Mouse (Mus musculus) forebrain, embryonic 15.5 days (tissue): Measurements from ENCODE around the gene Ptprd. TPM values are rescaled to one million over a fixed set of nuclear protein-coding genes. Genes with fewer than 3 reads are reported as not detected.

Source experiments
- ATAC-seq: fragments of 200-750 bp; cut with Nextera tagmentation; replicated peaks from 2 replicates; pipeline ENCODE4 v1.8.0; 2017; ENCODE audit warnings: mild to moderate bottlenecking, moderate TSS enrichment, moderate library complexity
- H3K27ac ChIP-seq: fragments of 300-500 bp; sonication (generic); replicated peaks from 2 replicates; pipeline ENCODE4 v1.5.1; 2015; ENCODE audit warnings: mild to moderate bottlenecking, inconsistent platforms
- H3K27me3 ChIP-seq: fragments of 300-500 bp; sonication (generic); 2 replicates; pipeline ENCODE4 v1.6.1; 2015; ENCODE audit warnings: inconsistent platforms
- H3K36me3 ChIP-seq: fragments of 300-500 bp; sonication (generic); 2 replicates; pipeline ENCODE4 v1.6.1; 2015; ENCODE audit warnings: mild to moderate bottlenecking, inconsistent platforms
- H3K4me1 ChIP-seq: fragments of 300-500 bp; sonication (generic); 2 replicates; pipeline ENCODE4 v1.6.1; 2015; ENCODE audit warnings: inconsistent platforms
- H3K4me2 ChIP-seq: fragments of 300-500 bp; sonication (generic); replicated peaks from 2 replicates; pipeline ENCODE4 v1.6.1; 2015; ENCODE audit warnings: mild to moderate bottlenecking, inconsistent platforms
- H3K4me3 ChIP-seq: fragments of 300-500 bp; sonication (generic); 2 replicates; pipeline ENCODE4 v1.5.1; 2015; ENCODE audit warnings: mild to moderate bottlenecking, inconsistent platforms
- H3K9ac ChIP-seq: fragments of 300-500 bp; sonication (generic); replicated peaks from 2 replicates; pipeline ENCODE4 v1.6.1; 2015; ENCODE audit warnings: mild to moderate bottlenecking, inconsistent platforms
- H3K9me3 ChIP-seq: fragments of 300-500 bp; sonication (generic); 2 replicates; pipeline ENCODE4 v1.6.1; 2016; ENCODE audit warnings: inconsistent platforms
- WGBS: fragments of 180-500 bp; shearing (Covaris S2); methylation state at CpG from one replicate; pipeline ENCODE4 v1.1.7; 2015; ENCODE audit warnings: mixed read lengths; 5-methylcytosine and 5-hydroxymethylcytosine counted together
- polyA plus RNA-seq: library from polyadenylated mRNA; unstranded; fragments of >200 nt; fragmentation: Nextera tagmentation; extraction: Ambion mirVana; gene quantifications from 2 replicates; pipeline ENCODE4 v1.2.1, GENCODE M21; 2015

Gene Ptprd
- polyA plus RNA-seq, 1 experiment from 2014 or later = 124 TPM

DNA sequence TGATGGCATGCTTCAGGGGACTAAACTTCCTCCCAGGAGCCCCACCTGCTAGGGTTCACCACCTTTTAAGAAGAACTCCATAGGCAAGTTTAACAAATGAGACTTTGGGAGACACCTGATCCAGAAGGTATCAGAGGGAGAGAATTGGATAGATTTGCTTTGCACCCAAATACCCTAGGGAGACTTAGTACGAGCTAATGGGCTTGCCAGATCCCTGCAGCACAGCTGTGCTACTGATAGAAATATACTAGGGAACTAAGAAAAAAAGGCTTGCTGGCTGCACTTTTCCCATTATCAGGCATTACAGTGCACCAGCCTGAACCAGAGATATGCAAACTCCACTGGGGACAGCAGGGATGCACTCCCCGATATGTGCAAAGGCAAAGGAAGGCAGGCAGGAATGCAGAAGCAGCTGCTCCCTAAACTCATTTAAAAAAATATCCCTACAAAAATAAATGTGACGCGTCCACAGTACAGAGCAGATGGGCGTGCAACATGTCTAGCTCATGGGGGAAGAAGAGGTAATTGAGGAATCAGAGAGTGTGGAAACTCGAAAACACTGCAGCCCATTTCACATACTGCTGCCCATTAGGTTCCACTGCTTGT is 1831.3 kb downstream of the Ptprd start:
- Histone ChIP-seq H3K9ac (no peak overlapping the region), H3K4me2 (no peak overlapping the region), H3K36me3 (no peaks in the 10 kb centered on the region), H3K9me3 (no peaks in the 10 kb centered on the region), H3K4me3 (no peak overlapping the region), H3K27me3 (no peaks in the 10 kb centered on the region), H3K4me1 (peaks cover 11% of the 10 kb centered on the region), H3K27ac (0 out of 2 replicates have a peak overlapping the region, but pooled peaks have one; percentile 14)
- peak; percentile 80 for ATAC-seq
- 56% methylated on average over 6 of the region's 6 CpGs for WGBS

DNA sequence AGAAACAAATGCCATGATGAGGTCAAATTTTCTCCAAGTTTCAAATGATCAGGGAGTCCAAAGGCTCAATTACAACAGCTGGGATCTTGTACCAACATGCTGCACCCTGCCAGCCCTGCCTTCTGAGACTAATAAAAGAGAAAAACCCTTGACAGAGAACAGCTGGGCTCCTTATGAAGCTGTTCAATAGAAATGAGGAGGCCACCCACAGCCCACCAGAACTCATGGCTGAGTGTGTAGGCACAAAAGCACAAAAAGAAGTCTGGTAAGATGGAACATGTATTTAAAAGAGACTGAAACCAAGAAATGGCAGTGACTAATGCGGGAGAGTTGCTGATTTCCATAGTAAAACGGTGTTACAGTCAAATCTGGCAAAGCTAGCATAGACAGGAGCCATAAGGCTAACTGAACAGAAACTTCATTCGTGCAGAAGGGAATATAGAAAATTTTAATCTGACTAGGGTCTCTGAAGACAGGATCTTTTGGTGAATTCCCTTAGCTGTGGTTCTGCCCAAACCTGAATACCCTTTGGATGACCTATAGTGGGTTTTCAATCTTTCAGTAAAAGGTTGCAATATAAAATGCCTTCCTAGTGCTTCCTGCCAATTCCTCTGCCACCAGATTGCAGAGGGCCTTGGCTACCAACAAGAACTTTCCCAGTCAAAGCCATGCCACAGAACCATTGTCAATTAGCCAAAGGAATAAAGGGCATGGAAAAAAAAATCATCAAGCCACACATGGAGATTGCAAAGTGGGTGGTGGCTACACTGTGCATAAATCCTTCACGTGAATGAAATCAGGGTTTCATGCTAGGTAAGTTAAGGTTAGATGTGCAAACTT is 1841.5 kb downstream of the Ptprd start:
- Histone ChIP-seq H3K4me3 (no peak overlapping the region), H3K36me3 (no peaks in the 10 kb centered on the region), H3K4me2 (no peak overlapping the region), H3K9ac (no peak overlapping the region), H3K27ac (peak overlapping the region; percentile 58), H3K4me1 (peaks cover 27% of the 10 kb centered on the region), H3K9me3 (no peaks in the 10 kb centered on the region), H3K27me3 (no peaks in the 10 kb centered on the region)
- peak; percentile 93 for ATAC-seq
- WGBS = 13% methylated on average over 4 of the region's 4 CpGs

DNA sequence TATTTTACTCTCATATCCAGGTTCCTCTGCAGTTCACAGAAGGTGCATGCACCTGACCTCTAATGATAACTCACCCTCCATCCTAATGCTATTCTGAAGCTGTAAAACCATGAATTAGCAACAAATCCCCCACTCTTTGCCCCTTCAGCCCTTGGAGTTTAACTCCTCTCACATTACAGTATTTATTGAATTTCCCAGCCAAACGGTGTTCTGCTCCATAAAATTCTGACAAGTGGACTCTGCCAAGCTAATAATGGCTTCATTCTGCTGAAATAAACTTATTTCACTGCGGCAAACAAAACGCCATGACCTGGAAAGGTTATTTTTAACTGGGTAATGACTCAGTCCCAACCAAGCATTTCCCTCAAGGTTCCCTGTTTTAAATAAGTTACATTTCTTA is 1842.7 kb downstream of the Ptprd start:
- no peaks in the 10 kb centered on the region for H3K9me3 ChIP-seq
- no peak for ATAC-seq
- peaks cover 27% of the 10 kb centered on the region for H3K4me1 ChIP-seq
- no peak overlapping the region for H3K4me2 ChIP-seq
- no peaks in the 10 kb centered on the region for H3K27me3 ChIP-seq
- WGBS = 70% methylated on average over 3 of the region's 3 CpGs
- no peak overlapping the region for H3K9ac ChIP-seq
- no peak overlapping the region for H3K27ac ChIP-seq
- H3K4me3 ChIP-seq = no peak overlapping the region
- no peaks in the 10 kb centered on the region for H3K36me3 ChIP-seq

DNA sequence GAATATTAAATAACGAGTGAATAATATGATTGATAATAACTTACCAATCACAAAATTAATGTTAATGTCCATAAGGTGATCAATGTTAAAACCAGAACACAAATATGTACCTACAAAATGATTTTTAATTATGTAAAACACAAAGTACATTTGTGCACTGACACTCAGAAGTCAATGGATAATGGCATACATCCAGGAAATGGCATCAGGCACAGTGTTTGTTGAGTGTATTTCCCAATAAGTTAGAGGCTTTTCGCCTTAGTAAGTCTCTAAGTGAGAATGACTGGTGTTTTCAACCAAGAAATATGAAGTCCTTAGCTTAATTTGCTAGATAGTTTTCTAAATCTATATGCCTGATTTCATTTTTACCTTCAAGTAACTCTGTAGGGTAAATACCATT is 1843.5 kb downstream of the Ptprd start:
- Histone ChIP-seq H3K9ac (no peak overlapping the region), H3K4me3 (no peak overlapping the region), H3K4me1 (peaks cover 27% of the 10 kb centered on the region), H3K36me3 (no peaks in the 10 kb centered on the region), H3K4me2 (no peak overlapping the region), H3K9me3 (no peaks in the 10 kb centered on the region), H3K27me3 (no peaks in the 10 kb centered on the region), H3K27ac (no peak overlapping the region)
- no peak for ATAC-seq
- 90% methylated on average over 2 of the region's 2 CpGs for WGBS

DNA sequence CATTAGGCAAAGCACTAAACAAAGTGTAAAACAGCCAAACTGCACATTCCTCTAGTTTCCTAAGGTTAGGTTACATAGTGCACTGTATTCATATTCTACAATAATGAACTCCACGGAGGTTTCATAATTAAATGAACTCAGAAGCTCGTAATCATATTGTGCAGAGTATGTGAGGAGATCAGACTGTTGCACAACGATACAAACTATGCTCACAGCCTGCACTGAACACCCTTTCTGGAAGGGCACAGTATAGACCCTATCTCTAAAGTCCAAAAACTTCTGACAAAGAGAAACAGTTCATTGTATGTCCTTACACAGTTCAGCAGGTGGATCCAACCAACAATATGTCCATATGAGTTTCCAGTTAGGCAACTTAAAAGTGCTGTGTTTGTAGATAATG is 1844.5 kb downstream of the Ptprd start:
- Histone ChIP-seq H3K4me1 (peaks cover 27% of the 10 kb centered on the region), H3K4me3 (no peak overlapping the region), H3K27ac (no peak overlapping the region), H3K27me3 (no peaks in the 10 kb centered on the region), H3K9ac (no peak overlapping the region), H3K4me2 (no peak overlapping the region), H3K36me3 (no peaks in the 10 kb centered on the region), H3K9me3 (no peaks in the 10 kb centered on the region)
- 75% methylated on average over 3 of the region's 3 CpGs for WGBS
- no peak for ATAC-seq

DNA sequence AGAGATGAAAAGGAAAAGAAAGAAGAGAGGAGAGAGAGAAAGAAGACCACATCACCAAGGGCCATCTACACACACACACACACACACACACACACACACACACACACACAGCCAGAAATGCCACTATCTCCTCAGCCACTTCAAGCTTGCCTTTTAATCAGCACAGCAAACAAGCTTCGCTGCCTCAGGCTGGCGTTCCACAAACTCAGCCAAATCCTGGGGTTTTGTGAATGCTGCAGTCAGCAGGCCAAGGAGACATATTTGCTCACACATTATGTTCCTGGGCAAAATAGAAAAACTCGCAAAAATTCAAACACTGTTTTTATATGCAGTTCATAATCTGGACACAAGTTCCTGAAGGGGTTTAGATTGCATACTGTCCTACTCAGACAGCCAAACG is 1845.9 kb downstream of the Ptprd start:
- no peak for ATAC-seq
- Histone ChIP-seq H3K36me3 (no peaks in the 10 kb centered on the region), H3K4me2 (no peak overlapping the region), H3K9me3 (no peaks in the 10 kb centered on the region), H3K27ac (no peak overlapping the region), H3K27me3 (no peaks in the 10 kb centered on the region), H3K4me3 (no peak overlapping the region), H3K4me1 (peaks cover 27% of the 10 kb centered on the region), H3K9ac (no peak overlapping the region)
- 61% methylated on average over 4 of the region's 4 CpGs for WGBS

DNA sequence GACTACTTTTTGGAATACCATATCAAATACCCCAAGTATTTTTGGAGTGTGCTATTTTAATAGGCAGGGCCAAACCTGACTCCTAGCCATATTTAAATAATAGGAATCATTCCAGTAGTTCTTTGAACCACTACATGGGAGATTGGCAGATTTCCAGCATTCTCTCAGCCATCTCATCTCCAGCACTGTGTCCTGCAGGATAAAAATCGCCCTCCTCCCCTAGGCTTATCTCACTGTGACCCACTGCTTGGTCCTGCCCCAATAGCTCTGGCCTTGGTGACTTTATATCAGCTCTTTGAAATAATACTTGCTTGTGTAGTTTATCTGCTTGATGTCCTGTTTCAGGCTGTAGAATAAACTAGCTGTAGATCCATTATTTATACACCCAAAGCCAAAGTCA is 1850.2 kb downstream of the Ptprd start:
- Histone ChIP-seq H3K27me3 (no peaks in the 10 kb centered on the region), H3K9me3 (no peaks in the 10 kb centered on the region), H3K27ac (no peak overlapping the region), H3K9ac (no peak overlapping the region), H3K4me1 (peaks cover 9% of the 10 kb centered on the region; the same call in 1 of the 2 replicates), H3K36me3 (no peaks in the 10 kb centered on the region), H3K4me2 (no peak overlapping the region), H3K4me3 (no peak overlapping the region)
- ATAC-seq = no peak
- 72% methylated on average over 1 of the region's 1 CpGs for WGBS

DNA sequence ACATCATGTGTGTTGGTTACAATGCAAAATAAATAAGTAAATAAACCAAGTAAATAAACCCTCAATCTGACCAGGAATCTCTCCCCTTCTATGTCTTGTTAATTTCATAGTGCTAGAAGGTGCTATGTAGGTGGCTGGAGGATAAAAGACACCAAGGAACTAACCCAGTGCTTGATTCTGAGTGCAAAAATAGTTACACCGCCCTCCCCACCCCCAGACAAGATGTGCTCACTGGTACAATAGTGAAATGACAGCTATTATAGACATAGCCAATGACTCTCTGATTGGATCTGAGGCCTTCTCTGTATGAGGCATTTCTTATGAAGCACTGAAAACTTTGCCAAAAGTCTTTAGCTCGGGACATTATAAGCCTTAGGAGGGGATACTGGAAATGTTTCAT is 1857.6 kb downstream of the Ptprd start:
- ATAC-seq = no peak
- 90% methylated on average over 2 of the region's 2 CpGs for WGBS
- H3K9ac ChIP-seq = no peak overlapping the region

DNA sequence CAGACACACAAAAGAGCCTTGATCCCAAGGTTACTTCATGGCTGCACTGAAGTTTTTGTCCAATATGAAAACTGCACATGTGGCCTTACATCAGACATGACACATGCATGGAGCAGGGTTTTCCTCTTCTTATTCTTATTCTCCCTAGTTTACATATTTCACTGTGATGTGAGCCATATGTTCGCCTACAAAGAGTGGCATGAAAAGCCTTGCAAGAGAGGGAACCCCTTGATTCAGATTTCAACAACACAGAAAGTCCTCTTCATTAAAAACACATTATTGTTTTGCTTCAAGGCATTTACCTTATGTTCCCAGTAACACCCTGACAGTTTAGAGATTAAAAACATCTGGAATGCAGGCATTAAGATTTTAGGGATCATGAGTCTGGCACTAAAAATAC is 1859.3 kb downstream of the Ptprd start:
- 38% methylated on average over 1 of the region's 1 CpGs for WGBS
- 0 out of 2 replicates have a peak, but pooled peaks have one; percentile 29 for ATAC-seq
- peaks cover 4% of the 10 kb centered on the region for H3K4me1 ChIP-seq

More for the DNA sequence above, 1857.6 kb downstream of the Ptprd start:
- H3K4me3 ChIP-seq = no peak overlapping the region
- H3K4me1 ChIP-seq = peaks cover 4% of the 10 kb centered on the region
- H3K4me2 ChIP-seq = no peak overlapping the region
- H3K27ac ChIP-seq = no peak overlapping the region
- no peaks in the 10 kb centered on the region for H3K27me3 ChIP-seq
- no peaks in the 10 kb centered on the region for H3K9me3 ChIP-seq
- no peaks in the 10 kb centered on the region for H3K36me3 ChIP-seq

DNA sequence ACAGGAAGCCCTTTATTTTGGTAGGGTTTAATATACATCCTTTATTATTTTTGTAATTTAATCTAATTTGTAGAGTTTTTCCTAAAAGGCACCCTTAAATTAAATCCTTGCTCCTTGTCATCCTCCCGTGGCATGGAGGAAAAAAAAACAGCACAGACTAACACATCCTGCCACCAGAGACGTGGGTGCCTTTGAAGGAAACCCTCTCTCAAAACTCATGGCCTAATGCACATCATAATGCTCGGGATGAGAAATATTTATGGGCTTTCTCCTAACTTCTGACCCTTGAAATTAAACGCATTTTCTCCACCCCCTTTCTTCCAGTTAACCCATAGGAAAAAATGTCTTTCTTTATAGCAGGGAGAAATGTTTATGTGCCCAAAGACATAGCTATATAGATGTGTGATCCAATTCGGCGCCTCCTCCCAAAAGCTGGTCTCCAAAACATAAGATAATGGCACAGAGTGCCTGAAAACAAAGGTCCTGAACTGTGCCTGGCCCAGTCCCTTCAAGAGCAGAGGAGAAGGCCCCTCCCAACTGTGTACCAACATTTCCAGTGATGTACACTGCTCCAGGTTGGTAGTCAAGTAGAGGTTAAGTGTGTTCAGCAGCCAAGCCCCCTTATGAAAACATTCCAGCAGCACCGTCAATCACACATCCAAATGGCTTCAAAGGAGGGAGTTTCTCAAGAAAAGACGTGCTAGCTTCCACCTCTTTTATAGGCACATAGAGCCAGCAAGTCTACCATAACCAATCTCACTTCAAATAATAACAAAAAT is 1860.4 kb downstream of the Ptprd start:
- Histone ChIP-seq H3K27ac (no peak overlapping the region), H3K36me3 (no peaks in the 10 kb centered on the region), H3K9ac (no peak overlapping the region), H3K4me2 (no peak overlapping the region), H3K4me1 (peaks cover 4% of the 10 kb centered on the region), H3K4me3 (no peak overlapping the region), H3K9me3 (no peaks in the 10 kb centered on the region), H3K27me3 (no peaks in the 10 kb centered on the region)
- no peak for ATAC-seq
- 64% methylated on average over 8 of the region's 8 CpGs for WGBS

More for the DNA sequence above, 1859.3 kb downstream of the Ptprd start:
- no peak overlapping the region for H3K4me2 ChIP-seq
- H3K4me3 ChIP-seq = no peak overlapping the region
- H3K36me3 ChIP-seq = no peaks in the 10 kb centered on the region
- no peak overlapping the region for H3K27ac ChIP-seq
- no peak overlapping the region for H3K9ac ChIP-seq
- H3K9me3 ChIP-seq = no peaks in the 10 kb centered on the region
- H3K27me3 ChIP-seq = no peaks in the 10 kb centered on the region

DNA sequence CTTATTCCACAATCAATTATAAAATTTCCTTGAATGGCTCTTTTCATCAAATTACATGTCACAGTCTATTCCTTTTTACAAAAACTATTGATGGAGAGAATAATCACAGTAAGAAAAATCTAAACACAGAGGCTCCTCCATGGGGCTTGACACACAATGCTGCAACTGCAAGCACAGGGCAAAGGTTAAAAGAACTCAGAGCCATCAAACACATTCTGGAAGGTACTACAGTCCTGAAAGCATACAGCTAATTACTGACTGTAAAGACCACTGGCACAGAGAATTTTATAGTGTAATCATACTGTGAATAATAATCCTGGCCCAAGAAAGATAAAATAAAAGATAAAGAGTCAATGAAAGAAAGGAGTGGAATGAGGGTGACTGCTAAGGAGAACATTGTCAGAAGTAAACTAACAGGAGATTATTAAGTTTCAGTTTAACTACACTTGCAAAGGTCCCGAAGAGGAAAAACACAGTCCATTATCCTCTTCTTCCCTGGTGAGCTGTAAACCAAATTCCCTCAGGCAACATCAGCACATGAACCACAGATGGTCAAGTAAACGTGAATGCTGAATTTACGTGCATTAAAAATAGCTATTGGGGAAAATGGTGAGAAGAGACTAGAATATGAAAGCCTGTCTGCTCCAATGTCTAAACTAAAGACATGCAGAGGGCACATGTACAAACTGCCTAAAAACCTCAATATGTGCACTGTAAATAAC is 1861.4 kb downstream of the Ptprd start:
- 38% methylated on average over 3 of the region's 3 CpGs for WGBS
- no peaks in the 10 kb centered on the region for H3K9me3 ChIP-seq

More for the DNA sequence above, 1861.4 kb downstream of the Ptprd start:
- Histone ChIP-seq H3K27me3 (no peaks in the 10 kb centered on the region), H3K9ac (no peak overlapping the region), H3K36me3 (no peaks in the 10 kb centered on the region), H3K4me3 (no peak overlapping the region), H3K4me1 (peaks cover 4% of the 10 kb centered on the region), H3K27ac (no peak overlapping the region), H3K4me2 (no peak overlapping the region)
- ATAC-seq = no peak
